Mouse (Mus musculus) hindbrain, postnatal 0 days (tissue): ENCODE measurements around the gene Rnf157. TPM values are rescaled to one million over a fixed set of nuclear protein-coding genes. Genes with fewer than 3 reads are reported as not detected.
"Not testable (repeated sequence)": the region's sequence is repeated elsewhere in the genome, so short reads cannot be mapped to it uniquely, and the experiment has no call there.

Experiments used
- ATAC-seq: fragments of 200-750 bp; cut with Nextera tagmentation; 2 replicates; pipeline ENCODE4 v1.8.0; 2017; ENCODE audit warnings: mild to moderate bottlenecking, moderate TSS enrichment, moderate library complexity
- DNase-seq: peaks from one replicate; pipeline ENCODE4 v3.0.0-alpha.2; 2015; ENCODE audit warnings: low spot score
- H3K27ac ChIP-seq: fragments of 300-500 bp; sonication (generic); 2 replicates; pipeline ENCODE4 v1.5.1; 2014; ENCODE audit warnings: mild to moderate bottlenecking
- H3K27me3 ChIP-seq: fragments of 300-500 bp; sonication (generic); 2 replicates; pipeline ENCODE4 v1.6.1; 2014; ENCODE audit warnings: low read length, mixed read lengths; ENCODE audit not compliant: insufficient read depth
- H3K36me3 ChIP-seq: fragments of 300-500 bp; sonication (generic); 2 replicates; pipeline ENCODE4 v1.6.1; 2014; ENCODE audit warnings: low read length, mixed read lengths; ENCODE audit not compliant: insufficient read depth
- H3K4me1 ChIP-seq: fragments of 300-500 bp; sonication (generic); 2 replicates; pipeline ENCODE4 v1.6.1; 2014; ENCODE audit warnings: antibody characterized with exemption, low read length, mixed read lengths; ENCODE audit not compliant: insufficient read depth
- H3K4me2 ChIP-seq: fragments of 300-500 bp; sonication (generic); 2 replicates; pipeline ENCODE4 v1.6.1; 2014; ENCODE audit warnings: low read depth, mild to moderate bottlenecking, low read length, moderate library complexity, mixed read lengths
- H3K4me3 ChIP-seq: fragments of 300-500 bp; sonication (generic); 2 replicates; pipeline ENCODE4 v1.5.1; 2014; ENCODE audit warnings: low read length
- H3K9ac ChIP-seq: fragments of 300-500 bp; sonication (generic); replicated peaks from 2 replicates; pipeline ENCODE4 v1.6.1; 2014; ENCODE audit warnings: mild to moderate bottlenecking, low read length, moderate library complexity, mixed read lengths
- H3K9me3 ChIP-seq: fragments of 300-500 bp; sonication (generic); 2 replicates; pipeline ENCODE4 v1.6.1; 2016; ENCODE audit warnings: low read length, mixed read lengths
- CTCF ChIP-seq: IDR thresholded peaks from 2 replicates; pipeline ENCODE4 v1.5.1; 2016; ENCODE audit warnings: antibody characterized with exemption, control low read depth, low read depth
- WGBS: fragments of 180-500 bp; shearing (Covaris S2); extraction: QIAGEN DNeasy Blood & Tissue Kit; methylation state at CpG from one replicate; pipeline ENCODE4 v1.1.7; 2014; 5-methylcytosine and 5-hydroxymethylcytosine counted together
- polyA plus RNA-seq: library from polyadenylated mRNA; unstranded; fragments of >200 nt; fragmentation: Nextera tagmentation; extraction: Ambion mirVana; gene quantifications from 2 replicates; pipeline ENCODE4 v1.2.1, GENCODE M21; 2015
- total RNA-seq: library from RNA; depleted of rRNA; stranded (reverse); fragments of >200 nt; gene quantifications from 2 replicates; pipeline ENCODE4 v1.2.3, GENCODE M21; 2014

Rnf157 gene
- total and polyA plus RNA-seq, 2 experiments from 2014 or later = 60.5 to 117 TPM

GRCm38 (mm10) chr11:116396276-116396933 is 16.4 kb downstream of the Rnf157 start:
- Histone ChIP-seq H3K9ac (no peak overlapping the region), H3K27ac (no peak overlapping the region), H3K4me3 (no peak overlapping the region), H3K36me3 (0 out of 2 replicates have a peak, but pooled peaks cover 5% of the 10 kb centered on the region), H3K4me1 (no peaks in the 10 kb centered on the region), H3K27me3 (no peaks in the 10 kb centered on the region), H3K9me3 (no peaks in the 10 kb centered on the region), H3K4me2 (no peak overlapping the region)
- TF ChIP-seq CTCF = no peak
- DNase-seq (no peak), ATAC-seq (no peak)
- WGBS = 82% methylated on average over 11 of the region's 11 CpGs

DNA sequence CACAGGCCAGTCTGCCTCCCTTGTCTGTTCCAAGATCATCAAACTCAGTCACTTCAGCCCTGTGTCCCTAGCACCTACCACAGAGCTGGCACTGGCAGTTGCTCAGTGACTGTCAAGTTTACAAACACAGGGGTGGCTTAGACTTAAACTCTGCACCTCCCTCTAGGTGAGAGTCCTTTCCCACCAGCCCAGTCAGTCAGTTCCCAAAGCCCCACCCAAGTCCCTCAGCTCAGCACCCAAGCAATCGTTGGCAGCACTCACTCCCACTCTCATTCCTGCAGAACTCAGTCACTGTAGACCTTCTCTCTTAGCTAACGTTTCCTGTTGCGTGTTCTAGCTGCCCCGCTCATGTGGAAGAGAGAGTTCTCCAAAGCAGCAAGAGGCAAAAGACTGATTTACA is 18.1 kb downstream of the Rnf157 start:
- 86% methylated on average over 4 of the region's 4 CpGs for WGBS
- TF ChIP-seq CTCF = no peak
- Histone ChIP-seq H3K27ac (no peak overlapping the region), H3K4me3 (no peak overlapping the region), H3K4me2 (no peak overlapping the region), H3K4me1 (no peaks in the 10 kb centered on the region), H3K36me3 (0 out of 2 replicates have a peak, but pooled peaks cover 5% of the 10 kb centered on the region), H3K27me3 (no peaks in the 10 kb centered on the region), H3K9me3 (no peaks in the 10 kb centered on the region), H3K9ac (no peak overlapping the region)
- no peak for ATAC-seq
- no peak for DNase-seq

DNA sequence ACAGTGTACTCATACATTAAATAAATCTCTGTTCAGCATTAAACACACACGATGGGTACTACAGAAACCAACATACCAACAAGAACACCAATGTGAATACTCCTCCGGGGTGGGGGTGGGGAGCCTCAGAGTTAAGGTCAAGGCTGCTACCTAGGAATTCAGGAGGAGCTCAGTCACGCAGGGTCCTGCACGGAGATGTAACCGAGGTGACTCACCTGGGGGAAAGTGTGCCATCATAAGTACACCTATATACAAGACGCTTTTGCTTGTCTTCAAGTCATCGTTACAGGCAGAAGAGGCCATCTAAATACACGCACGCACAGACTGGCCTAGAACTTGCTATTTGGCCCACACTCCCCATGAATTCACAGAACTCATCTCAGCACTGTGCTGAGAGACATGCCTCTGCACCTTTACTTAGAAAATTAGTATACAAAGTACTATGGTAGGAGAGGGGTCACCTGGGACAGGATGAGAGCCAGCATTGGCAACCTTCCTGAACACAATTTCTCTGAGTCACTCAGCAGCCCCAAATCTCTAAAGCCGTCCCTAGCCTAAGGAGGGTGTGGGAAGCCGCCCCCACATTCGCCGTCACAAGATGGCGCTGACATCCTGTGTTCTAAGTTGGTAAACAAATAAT is 23.9 kb downstream of the Rnf157 start:
- Histone ChIP-seq H3K27ac (0 out of 2 replicates have a peak overlapping the region, but pooled peaks have one; percentile 32), H3K36me3 (no peaks in the 10 kb centered on the region), H3K4me2 (0 out of 2 replicates have a peak overlapping the region, but pooled peaks have one; percentile 1), H3K9me3 (no peaks in the 10 kb centered on the region), H3K9ac (no peak overlapping the region), H3K4me1 (peaks cover 11% of the 10 kb centered on the region; the same call in 1 of the 2 replicates), H3K4me3 (no peak overlapping the region), H3K27me3 (no peaks in the 10 kb centered on the region)
- 72% methylated on average over 14 of the region's 14 CpGs for WGBS
- ATAC-seq (peak; percentile 29), DNase-seq (peak; percentile 40)
- peak; percentile 32; the same call in 1 of the 2 replicates for TF ChIP-seq CTCF

GRCm38 (mm10) chr11:116387086-116388071 is 25.5 kb downstream of the Rnf157 start:
- no peak for ATAC-seq
- WGBS = 17% methylated on average over 16 of the region's 16 CpGs
- peak overlapping the region; percentile 25; the same call in 1 of the 2 replicates for H3K4me2 ChIP-seq
- no peak overlapping the region for H3K27ac ChIP-seq
- DNase-seq = peak; percentile 31
- H3K9ac ChIP-seq = peak overlapping the region; percentile 23
- peaks cover 11% of the 10 kb centered on the region; the same call in 1 of the 2 replicates for H3K4me1 ChIP-seq
- no peaks in the 10 kb centered on the region for H3K9me3 ChIP-seq
- TF ChIP-seq CTCF = no peak
- no peaks in the 10 kb centered on the region for H3K36me3 ChIP-seq
- no peak overlapping the region for H3K4me3 ChIP-seq
- no peaks in the 10 kb centered on the region for H3K27me3 ChIP-seq

GRCm38 (mm10) chr11:116385999-116386398 is 26.8 kb downstream of the Rnf157 start:
- peaks cover 11% of the 10 kb centered on the region; the same call in 1 of the 2 replicates for H3K4me1 ChIP-seq
- 39% methylated on average over 5 of the region's 5 CpGs for WGBS
- no peaks in the 10 kb centered on the region for H3K9me3 ChIP-seq
- ATAC-seq (no peak), DNase-seq (peak; percentile 66)
- H3K36me3 ChIP-seq = no peaks in the 10 kb centered on the region; the same call in 1 of the 2 replicates
- H3K4me3 ChIP-seq = no peak overlapping the region
- no peak overlapping the region for H3K4me2 ChIP-seq
- no peaks in the 10 kb centered on the region for H3K27me3 ChIP-seq
- H3K9ac ChIP-seq = no peak overlapping the region
- TF ChIP-seq CTCF = no peak
- no peak overlapping the region for H3K27ac ChIP-seq

GRCm38 (mm10) chr11:116384171-116384570 is 28.7 kb downstream of the Rnf157 start:
- WGBS = 81% methylated on average over 11 of the region's 11 CpGs
- Histone ChIP-seq H3K4me2 (no peak overlapping the region), H3K36me3 (no peaks in the 10 kb centered on the region; the same call in 1 of the 2 replicates), H3K4me3 (no peak overlapping the region), H3K9me3 (no peaks in the 10 kb centered on the region), H3K4me1 (peaks cover 11% of the 10 kb centered on the region; the same call in 1 of the 2 replicates), H3K27ac (no peak overlapping the region), H3K27me3 (no peaks in the 10 kb centered on the region), H3K9ac (no peak overlapping the region)
- 0 out of 2 replicates have a peak, but pooled peaks have one; percentile 35 for ATAC-seq
- no peak for DNase-seq
- no peak for TF ChIP-seq CTCF

GRCm38 (mm10) chr11:116383070-116383469 is 29.8 kb downstream of the Rnf157 start:
- 85% methylated on average over 5 of the region's 5 CpGs for WGBS
- not testable (repeated sequence) for ATAC-seq, H3K27me3 ChIP-seq

More at GRCm38 (mm10) chr11:116383070-116383469, 29.8 kb downstream of the Rnf157 start:
- H3K36me3 ChIP-seq, H3K9me3 ChIP-seq, DNase-seq, H3K4me2 ChIP-seq, H3K9ac ChIP-seq, H3K27ac ChIP-seq, H3K4me3 ChIP-seq: not testable (repeated sequence)
- peaks cover 11% of the 10 kb centered on the region; the same call in 1 of the 2 replicates for H3K4me1 ChIP-seq
